Mouse (Mus musculus): ENCODE measurements around the gene Ulk1.

The Ulk1 gene

GRCm38 (mm10) chr5:110806676-110807075 is 3.2 kb downstream of the Ulk1 start:
- in situ Hi-C loops (cut with MboI; ENCODE audit: unreplicated experiment in 2 of 2): no loop called here

DNA sequence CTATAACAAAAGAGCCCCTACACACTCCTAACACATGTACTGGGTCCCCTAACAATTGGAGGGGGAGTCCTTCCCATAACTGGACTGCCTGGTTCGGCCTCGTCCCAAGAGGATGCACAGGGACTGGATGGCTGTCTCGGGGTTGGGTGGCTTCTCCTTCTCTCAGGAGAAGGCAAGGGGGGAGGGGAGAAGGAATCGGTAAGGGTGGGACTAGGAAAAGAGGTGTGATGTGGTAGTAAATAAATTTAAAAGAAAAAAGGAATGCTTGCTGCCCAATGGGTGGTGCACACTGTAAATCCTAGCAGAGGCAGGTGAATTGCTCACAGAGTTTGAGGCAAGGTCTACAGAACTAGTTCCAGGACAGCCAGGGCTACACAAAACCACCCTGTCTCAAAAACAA is 3.7 kb downstream of the Ulk1 start:
- in situ Hi-C loops (cut with MboI; ENCODE audit: unreplicated experiment in 2 of 2): no loop called here

GRCm38 (mm10) chr5:110804012-110804743 is 5.7 kb downstream of the Ulk1 start:
- in situ Hi-C loops (cut with MboI; ENCODE audit: unreplicated experiment in 2 of 2): no loop called here

GRCm38 (mm10) chr5:110802809-110803208 is 7.1 kb downstream of the Ulk1 start:
- in situ Hi-C loops (cut with MboI; ENCODE audit: unreplicated experiment in 2 of 2): no loop called here

- in situ Hi-C loops (cut with MboI; ENCODE audit: unreplicated experiment in 2 of 2): no loop called here
Observed at GRCm38 (mm10) chr5:110802186-110802585, 7.7 kb downstream of the Ulk1 start.

DNA sequence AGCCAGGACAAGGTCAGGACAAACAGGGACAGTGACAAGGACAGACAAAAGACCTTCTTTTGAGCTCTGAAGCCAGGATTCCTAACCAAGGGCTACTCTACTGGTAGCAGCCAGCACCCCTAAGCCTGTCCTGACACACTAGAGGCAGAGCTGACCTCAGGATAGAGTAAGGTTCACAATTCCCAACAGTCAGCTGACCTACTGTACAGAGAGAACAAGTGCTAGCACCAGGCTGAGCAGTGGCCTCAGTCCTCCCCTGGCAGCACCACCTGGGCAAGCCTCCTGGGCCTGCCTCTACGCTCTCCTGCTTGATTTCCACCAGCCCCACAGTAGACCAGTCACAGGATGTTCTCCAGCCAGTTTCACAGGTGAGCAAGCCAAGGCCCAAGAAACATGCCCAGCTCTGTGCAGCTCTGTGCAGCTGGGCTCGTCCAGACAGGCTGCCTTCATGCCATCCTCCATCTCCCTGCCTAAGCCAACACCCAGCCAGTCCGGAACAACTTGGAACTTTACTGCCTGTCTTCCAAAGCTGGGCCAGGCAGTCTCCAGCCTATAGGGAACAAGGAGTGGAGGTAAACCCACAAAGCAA is 8.8 kb downstream of the Ulk1 start:
- in situ Hi-C loops (cut with MboI; ENCODE audit: unreplicated experiment in 2 of 2): no loop called here

DNA sequence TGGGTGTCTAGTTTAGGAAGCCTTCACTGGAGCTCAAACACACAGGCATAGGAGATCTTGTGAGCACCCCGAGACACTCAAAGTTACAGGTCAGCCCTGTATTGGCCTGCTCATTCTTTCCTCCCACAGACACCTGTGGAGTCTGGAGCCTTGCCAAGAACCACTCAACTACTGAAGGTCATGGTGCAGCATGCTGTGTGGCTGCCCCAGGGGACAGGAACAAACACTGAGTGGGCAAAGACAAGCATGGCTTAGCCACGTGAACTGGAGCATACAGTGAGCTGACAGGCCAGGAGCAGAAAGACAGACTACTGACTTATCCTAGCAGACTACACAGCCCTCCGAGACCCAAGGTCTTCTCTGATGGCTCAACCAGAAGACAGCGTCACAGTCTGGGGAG is 12.2 kb downstream of the Ulk1 start:
- in situ Hi-C loops (cut with MboI; ENCODE audit: unreplicated experiment in 2 of 2): loop anchor here in 1 of 2 experiments (10.0 kb wide), 1 partner anchor 537 kb away; the partner anchor contains the start of gene Pitpnb

DNA sequence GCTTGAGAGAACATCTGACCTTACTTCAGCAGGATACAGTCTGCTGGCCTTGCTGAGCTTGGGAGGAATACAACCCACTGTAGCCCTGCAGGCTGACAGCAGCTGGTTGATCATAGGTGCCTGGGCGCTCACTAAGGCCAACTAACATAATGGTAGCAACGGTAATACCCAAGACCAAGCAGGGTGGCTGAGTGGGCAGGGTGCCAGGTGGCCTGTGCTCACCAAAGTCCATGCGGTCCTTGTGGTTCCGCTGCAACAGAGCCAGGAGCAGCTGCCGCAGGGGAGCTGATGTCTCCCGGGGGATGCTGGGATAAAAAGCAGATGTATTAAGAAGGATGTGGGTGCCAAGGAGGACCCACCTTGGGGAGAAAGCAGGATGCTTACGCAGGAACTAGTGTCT is 15.5 kb downstream of the Ulk1 start:
- in situ Hi-C loops (cut with MboI; ENCODE audit: unreplicated experiment in 2 of 2): loop anchor here (5.0 to 10.0 kb wide), 2 partner anchors 48 to 540 kb away; partner anchors contain the start of gene Pitpnb (in 1 of the 2)

GRCm38 (mm10) chr5:110788684-110789083 is 21.2 kb downstream of the Ulk1 start:
- in situ Hi-C loops (cut with MboI; ENCODE audit: unreplicated experiment in 2 of 2): loop anchor here (5.0 to 10.0 kb wide), 2 partner anchors 479 to 546 kb away; partner anchors contain the start of gene Pitpnb (in 1 of the 2)

GRCm38 (mm10) chr5:110786081-110786835 is 23.6 kb downstream of the Ulk1 start:
- in situ Hi-C loops (cut with MboI; ENCODE audit: unreplicated experiment in 2 of 2): loop anchor here (5.0 to 10.0 kb wide), 2 partner anchors 481 to 549 kb away; partner anchors contain the start of gene Pitpnb (in 1 of the 2)

- in situ Hi-C loops (cut with MboI; ENCODE audit: unreplicated experiment in 2 of 2): loop anchor here in 1 of 2 experiments (10.0 kb wide), 1 partner anchor 552 kb away; the partner anchor contains the start of gene Pitpnb
Observed at GRCm38 (mm10) chr5:110783150-110783549, 26.7 kb downstream of the Ulk1 start.

- in situ Hi-C loops (cut with MboI; ENCODE audit: unreplicated experiment in 2 of 2): loop anchor here in 1 of 2 experiments (10.0 kb wide), 1 partner anchor 553 kb away; the partner anchor contains the start of gene Pitpnb
Observed at GRCm38 (mm10) chr5:110781529-110782238, 28.2 kb downstream of the Ulk1 start.

GRCm38 (mm10) chr5:110780761-110781528 is 29.0 kb downstream of the Ulk1 start:
- in situ Hi-C loops (cut with MboI; ENCODE audit: unreplicated experiment in 2 of 2): loop anchor here in 1 of 2 experiments (10.0 kb wide), 1 partner anchor 554 kb away; the partner anchor contains the start of gene Pitpnb

GRCm38 (mm10) chr5:110779998-110780760 is 29.7 kb downstream of the Ulk1 start, which contains the start of gene Pus1:
TSS of gene Pus1 (minus strand) at chr5:110780659.
- in situ Hi-C loops (cut with MboI; ENCODE audit: unreplicated experiment in 2 of 2): loop anchor here in 1 of 2 experiments (10.0 kb wide), 1 partner anchor 555 kb away; the partner anchor contains the start of gene Pitpnb

GRCm38 (mm10) chr5:110779276-110779997 is 30.5 kb downstream of the Ulk1 start:
- in situ Hi-C loops (cut with MboI; ENCODE audit: unreplicated experiment in 2 of 2): no loop called here

DNA sequence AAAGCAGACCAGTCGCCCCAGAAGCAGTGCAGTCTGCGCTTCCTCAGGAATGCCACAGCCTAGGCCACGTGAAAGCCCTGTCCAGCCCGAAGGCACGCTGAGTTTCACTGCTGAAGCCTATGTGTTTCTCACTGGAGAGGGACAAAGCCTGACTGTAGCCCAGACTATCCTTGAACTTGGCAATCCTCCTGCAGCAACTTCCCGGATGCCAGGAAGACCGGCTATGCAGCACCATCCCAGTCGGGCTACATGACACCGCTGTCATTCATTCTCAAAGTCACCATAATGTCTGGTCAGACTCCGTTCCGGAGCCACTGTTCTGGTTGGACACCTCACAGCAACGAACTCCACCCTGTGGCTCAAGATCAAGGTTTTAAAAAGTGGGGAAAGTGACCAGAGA is 31.6 kb downstream of the Ulk1 start:
- in situ Hi-C loops (cut with MboI; ENCODE audit: unreplicated experiment in 2 of 2): no loop called here

DNA sequence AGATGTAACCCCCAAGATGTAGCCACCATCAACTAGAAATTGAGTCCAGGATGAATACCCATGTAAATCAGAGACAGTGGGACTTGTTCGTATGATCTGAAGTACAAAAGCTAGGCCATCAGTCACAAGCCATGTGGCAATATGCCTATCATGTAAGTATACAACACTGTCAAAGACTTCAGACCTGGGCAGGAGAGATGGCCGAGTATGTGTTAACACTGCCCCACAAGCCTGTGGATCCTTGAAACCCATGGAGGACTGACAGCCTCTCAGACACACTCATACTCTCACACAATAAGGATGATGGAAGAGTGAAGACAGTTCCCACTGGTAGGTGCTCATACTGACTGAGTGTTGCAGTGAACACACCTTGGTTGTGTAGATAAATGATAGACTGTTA is 33.8 kb downstream of the Ulk1 start:
- in situ Hi-C loops (cut with MboI; ENCODE audit: unreplicated experiment in 2 of 2): no loop called here

DNA sequence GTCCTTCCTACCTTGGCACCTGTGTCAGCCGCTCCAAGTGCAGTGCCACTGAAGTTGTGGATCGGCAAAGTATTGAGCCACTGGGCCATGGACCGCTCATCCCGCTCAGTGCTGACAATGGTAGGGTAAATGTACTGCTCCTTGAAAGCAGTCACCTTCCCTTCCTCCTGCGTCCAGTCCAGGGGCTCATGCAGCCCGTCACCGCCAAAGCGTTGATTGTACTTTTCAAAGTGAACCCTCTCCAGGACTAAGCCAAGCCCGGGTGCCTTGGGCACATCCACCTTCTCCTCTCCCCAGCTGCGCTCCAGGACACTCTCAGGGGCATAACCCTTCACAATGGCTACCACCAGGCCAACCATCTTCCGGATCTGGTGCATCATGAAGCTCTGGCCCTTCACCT is 35.4 kb downstream of the Ulk1 start:
- in situ Hi-C loops (cut with MboI; ENCODE audit: unreplicated experiment in 2 of 2): loop anchor here in 1 of 2 experiments (25.0 kb wide), 1 partner anchor 1212 kb away; the partner anchor contains the start of gene Crlf2

All from v-Abl transformed pro-B cells (cell line).